Mouse (Mus musculus) neural tube, embryonic 14.5 days (tissue): ENCODE measurements around the gene Fancc. TPM values are rescaled to one million over a fixed set of nuclear protein-coding genes. Genes with fewer than 3 reads are reported as not detected.

Source experiments
- ATAC-seq: fragments of 200-750 bp; cut with Nextera tagmentation; 2 replicates; pipeline ENCODE4 v1.8.0; 2017; ENCODE audit warnings: low read depth, mild to moderate bottlenecking, moderate TSS enrichment, moderate library complexity
- H3K27ac ChIP-seq: fragments of 300-500 bp; sonication (generic); 2 replicates; pipeline ENCODE4 v1.5.1; 2014; ENCODE audit warnings: low read depth, mild to moderate bottlenecking, control low read depth, low read length, moderate library complexity, mixed read lengths
- H3K27me3 ChIP-seq: fragments of 300-500 bp; sonication (generic); 2 replicates; pipeline ENCODE4 v1.6.1; 2014; ENCODE audit warnings: low read length; ENCODE audit not compliant: control insufficient read depth, insufficient read depth
- H3K36me3 ChIP-seq: fragments of 300-500 bp; sonication (generic); 2 replicates; pipeline ENCODE4 v1.6.1; 2014; ENCODE audit warnings: low read length, mixed read lengths; ENCODE audit not compliant: control insufficient read depth, insufficient read depth
- H3K4me1 ChIP-seq: fragments of 300-500 bp; sonication (generic); 2 replicates; pipeline ENCODE4 v1.6.1; 2014; ENCODE audit warnings: low read length; ENCODE audit not compliant: control insufficient read depth, insufficient read depth
- H3K4me2 ChIP-seq: fragments of 300-500 bp; sonication (generic); 2 replicates; pipeline ENCODE4 v1.6.1; 2014; ENCODE audit warnings: mild to moderate bottlenecking, low read depth, low read length, control low read depth
- H3K4me3 ChIP-seq: fragments of 300-500 bp; sonication (generic); 2 replicates; pipeline ENCODE4 v1.5.1; 2014; ENCODE audit warnings: low read depth, low read length, control low read depth, mixed read lengths
- H3K9ac ChIP-seq: fragments of 300-500 bp; sonication (generic); replicated peaks from 2 replicates; pipeline ENCODE4 v1.6.1; 2014; ENCODE audit warnings: low read depth, mild to moderate bottlenecking, control low read depth, low read length, mixed read lengths
- H3K9me3 ChIP-seq: fragments of 300-500 bp; sonication (generic); 2 replicates; pipeline ENCODE4 v1.6.1; 2016; ENCODE audit warnings: low read length; ENCODE audit not compliant: control insufficient read depth
- WGBS: fragments of 180-500 bp; shearing (Covaris S2); extraction: QIAGEN DNeasy Blood & Tissue Kit; methylation state at CpG from one replicate; pipeline ENCODE4 v1.1.7; 2014; 5-methylcytosine and 5-hydroxymethylcytosine counted together
- polyA plus RNA-seq: library from polyadenylated mRNA; unstranded; fragments of >200 nt; fragmentation: Nextera tagmentation; extraction: Ambion mirVana; gene quantifications from 2 replicates; pipeline ENCODE4 v1.2.1, GENCODE M21; 2014

The Fancc gene
- polyA plus RNA-seq, 1 experiment from 2014 or later: 14.6 TPM

- H3K4me3 ChIP-seq: no peak overlapping the region
- no peak for ATAC-seq
- no peaks in the 10 kb centered on the region for H3K36me3 ChIP-seq
- no peak overlapping the region for H3K27ac ChIP-seq
- H3K9me3 ChIP-seq: no peaks in the 10 kb centered on the region
- peaks cover 7% of the 10 kb centered on the region; the same call in 1 of the 2 replicates for H3K4me1 ChIP-seq
- WGBS: 74% methylated on average over 8 of the region's 8 CpGs
- H3K4me2 ChIP-seq: no peak overlapping the region; the same call in 1 of the 2 replicates
- H3K27me3 ChIP-seq: no peaks in the 10 kb centered on the region
- H3K9ac ChIP-seq: no peak overlapping the region
Observed at GRCm38 (mm10) chr13:63281206-63281605, 215.9 kb downstream of the Fancc start.

- no peaks in the 10 kb centered on the region for H3K9me3 ChIP-seq
- H3K9ac ChIP-seq: no peak overlapping the region
- peaks cover 7% of the 10 kb centered on the region; the same call in 1 of the 2 replicates for H3K4me1 ChIP-seq
- no peaks in the 10 kb centered on the region for H3K27me3 ChIP-seq
- no peak overlapping the region for H3K4me2 ChIP-seq
- H3K27ac ChIP-seq: no peak overlapping the region
- H3K36me3 ChIP-seq: no peaks in the 10 kb centered on the region
- H3K4me3 ChIP-seq: no peak overlapping the region
- no peak for ATAC-seq
- WGBS: 29% methylated on average over 3 of the region's 3 CpGs
Observed at GRCm38 (mm10) chr13:63280344-63280743, 216.7 kb downstream of the Fancc start.

DNA sequence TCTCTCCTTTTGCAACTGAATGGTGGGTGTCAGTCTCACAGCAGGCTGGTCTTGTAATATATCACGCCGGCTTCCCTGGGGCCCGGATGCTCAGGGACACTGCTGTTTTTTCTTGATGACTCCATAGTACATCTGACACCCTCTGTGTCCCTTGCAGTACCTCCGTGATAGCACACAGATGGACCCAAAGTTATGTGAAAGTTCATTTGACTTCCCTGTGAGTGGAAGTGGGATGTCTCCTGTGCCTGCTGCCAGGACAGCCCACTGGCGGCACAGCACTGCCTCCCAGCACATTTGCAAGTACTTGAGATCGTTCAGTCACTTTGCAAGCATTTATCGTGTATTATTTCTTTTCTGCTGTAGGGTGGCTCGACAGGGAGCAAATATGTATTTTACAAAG lies 217.3 kb downstream of the Fancc start:
- Histone ChIP-seq H3K4me2 (peak overlapping the region; percentile 17; the same call in 1 of the 2 replicates), H3K27ac (no peak overlapping the region; the same call in 1 of the 2 replicates), H3K27me3 (no peaks in the 10 kb centered on the region), H3K36me3 (no peaks in the 10 kb centered on the region), H3K9me3 (no peaks in the 10 kb centered on the region), H3K9ac (no peak overlapping the region), H3K4me1 (peaks cover 7% of the 10 kb centered on the region; the same call in 1 of the 2 replicates), H3K4me3 (no peak overlapping the region)
- WGBS: 27% methylated on average over 8 of the region's 8 CpGs
- ATAC-seq: no peak

DNA sequence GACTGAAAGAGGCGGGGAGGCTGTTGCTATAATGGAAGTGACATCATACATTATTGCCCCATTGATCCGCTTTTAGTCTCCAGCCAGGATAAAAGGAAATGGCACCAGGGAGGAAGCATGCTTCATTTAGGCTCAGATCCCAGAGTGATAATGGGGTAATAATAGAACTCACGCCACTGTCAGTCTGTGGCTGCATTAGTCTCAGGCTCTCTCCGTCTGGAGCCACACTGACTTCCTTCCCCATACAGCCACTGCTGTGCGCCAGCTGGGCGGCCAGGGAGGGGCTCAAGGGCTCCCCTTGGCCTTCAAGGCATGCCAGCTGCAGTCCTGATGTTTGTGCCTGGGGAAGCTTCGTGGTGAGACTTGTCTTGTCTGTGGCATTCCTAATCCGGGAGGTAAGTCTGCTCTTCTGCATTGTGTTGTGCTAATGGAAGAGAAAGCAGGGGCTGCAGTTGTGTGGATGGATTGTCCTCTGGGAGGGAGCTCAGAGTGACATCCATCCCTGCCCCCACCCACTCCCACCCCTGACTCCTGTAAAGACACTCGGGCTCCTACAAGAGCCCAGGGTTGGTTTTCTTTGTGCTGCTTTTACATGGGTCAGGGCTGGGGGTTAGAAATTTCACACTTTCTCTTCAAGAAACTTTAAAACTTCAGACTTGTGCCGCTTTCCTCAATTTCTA lies 218.1 kb downstream of the Fancc start:
- H3K36me3 ChIP-seq: no peaks in the 10 kb centered on the region
- peak overlapping the region; percentile 17 for H3K4me2 ChIP-seq
- no peaks in the 10 kb centered on the region for H3K27me3 ChIP-seq
- H3K9me3 ChIP-seq: no peaks in the 10 kb centered on the region
- H3K4me1 ChIP-seq: peaks cover 7% of the 10 kb centered on the region; the same call in 1 of the 2 replicates
- H3K9ac ChIP-seq: no peak overlapping the region
- ATAC-seq: peak; percentile 80
- peak overlapping the region; percentile 41; the same call in 1 of the 2 replicates for H3K27ac ChIP-seq
- 0 out of 2 replicates have a peak overlapping the region, but pooled peaks have one; percentile 2 for H3K4me3 ChIP-seq
- 5% methylated on average over 10 of the region's 10 CpGs for WGBS

DNA sequence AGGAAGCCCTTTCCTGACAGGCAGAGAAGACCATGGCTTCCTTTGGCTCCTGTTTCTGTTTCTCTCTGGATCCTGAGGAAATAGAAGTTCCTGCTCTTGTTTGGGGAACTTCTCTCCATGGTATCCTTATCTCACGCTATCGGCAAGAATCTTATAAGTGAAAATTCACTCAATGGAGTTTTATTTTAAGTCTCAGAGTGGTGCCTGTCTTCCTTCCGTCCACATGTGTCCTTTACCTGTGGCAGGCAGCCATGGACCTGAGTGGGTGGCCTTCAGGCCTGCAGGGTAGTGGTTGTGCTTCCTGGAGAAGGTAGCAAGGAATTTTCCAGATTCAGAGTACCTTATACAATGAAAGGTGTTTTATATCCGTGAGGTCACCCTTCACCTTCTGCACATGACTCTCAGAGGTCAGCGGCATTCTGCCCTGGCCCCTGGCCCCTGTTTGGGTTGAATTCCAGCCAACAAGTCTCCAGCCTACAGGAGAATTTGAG lies 218.9 kb downstream of the Fancc start:
- H3K4me2 ChIP-seq: peak overlapping the region; percentile 17; the same call in 1 of the 2 replicates
- H3K4me3 ChIP-seq: no peak overlapping the region
- WGBS: 38% methylated on average over 5 of the region's 5 CpGs
- no peaks in the 10 kb centered on the region for H3K27me3 ChIP-seq
- no peak for ATAC-seq
- H3K36me3 ChIP-seq: no peaks in the 10 kb centered on the region
- H3K9ac ChIP-seq: no peak overlapping the region
- H3K4me1 ChIP-seq: peaks cover 7% of the 10 kb centered on the region; the same call in 1 of the 2 replicates
- peak overlapping the region; percentile 58; the same call in 1 of the 2 replicates for H3K27ac ChIP-seq
- H3K9me3 ChIP-seq: no peaks in the 10 kb centered on the region

DNA sequence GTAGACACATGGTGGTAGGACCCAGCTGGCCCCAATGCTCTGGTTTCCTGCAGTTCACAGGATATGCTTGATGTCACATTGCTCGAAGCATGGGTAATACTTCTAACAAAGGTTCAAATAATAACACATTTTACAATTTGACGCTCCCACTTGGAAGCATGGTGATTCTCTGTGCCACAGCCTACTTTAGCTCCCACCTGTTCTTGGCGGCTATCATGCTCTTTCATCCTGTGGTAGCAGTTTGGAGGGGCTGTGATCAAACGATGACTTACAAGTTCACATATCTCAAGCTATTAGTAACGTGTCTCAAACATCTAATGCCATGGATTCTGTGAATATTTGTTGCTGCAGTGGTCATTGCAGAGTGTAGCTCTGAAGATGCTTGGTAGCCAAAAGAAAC lies 219.8 kb downstream of the Fancc start:
- H3K27ac ChIP-seq: no peak overlapping the region
- H3K9ac ChIP-seq: no peak overlapping the region

GRCm38 (mm10) chr13:63276389-63276788 lies 220.7 kb downstream of the Fancc start:
- Histone ChIP-seq H3K9me3 (no peaks in the 10 kb centered on the region), H3K27ac (no peak overlapping the region; the same call in 1 of the 2 replicates), H3K9ac (no peak overlapping the region), H3K36me3 (no peaks in the 10 kb centered on the region), H3K4me1 (peaks cover 7% of the 10 kb centered on the region; the same call in 1 of the 2 replicates), H3K4me3 (no peak overlapping the region), H3K27me3 (no peaks in the 10 kb centered on the region), H3K4me2 (peak overlapping the region; percentile 3; the same call in 1 of the 2 replicates)
- 91% methylated on average over 4 of the region's 4 CpGs for WGBS
- ATAC-seq: no peak

More for the DNA sequence above, 219.8 kb downstream of the Fancc start:
- Histone ChIP-seq H3K4me2 (peak overlapping the region; percentile 17; the same call in 1 of the 2 replicates), H3K4me3 (no peak overlapping the region), H3K36me3 (no peaks in the 10 kb centered on the region), H3K27me3 (no peaks in the 10 kb centered on the region), H3K4me1 (peaks cover 7% of the 10 kb centered on the region; the same call in 1 of the 2 replicates), H3K9me3 (no peaks in the 10 kb centered on the region)
- no peak for ATAC-seq
- 75% methylated on average over 5 of the region's 5 CpGs for WGBS

DNA sequence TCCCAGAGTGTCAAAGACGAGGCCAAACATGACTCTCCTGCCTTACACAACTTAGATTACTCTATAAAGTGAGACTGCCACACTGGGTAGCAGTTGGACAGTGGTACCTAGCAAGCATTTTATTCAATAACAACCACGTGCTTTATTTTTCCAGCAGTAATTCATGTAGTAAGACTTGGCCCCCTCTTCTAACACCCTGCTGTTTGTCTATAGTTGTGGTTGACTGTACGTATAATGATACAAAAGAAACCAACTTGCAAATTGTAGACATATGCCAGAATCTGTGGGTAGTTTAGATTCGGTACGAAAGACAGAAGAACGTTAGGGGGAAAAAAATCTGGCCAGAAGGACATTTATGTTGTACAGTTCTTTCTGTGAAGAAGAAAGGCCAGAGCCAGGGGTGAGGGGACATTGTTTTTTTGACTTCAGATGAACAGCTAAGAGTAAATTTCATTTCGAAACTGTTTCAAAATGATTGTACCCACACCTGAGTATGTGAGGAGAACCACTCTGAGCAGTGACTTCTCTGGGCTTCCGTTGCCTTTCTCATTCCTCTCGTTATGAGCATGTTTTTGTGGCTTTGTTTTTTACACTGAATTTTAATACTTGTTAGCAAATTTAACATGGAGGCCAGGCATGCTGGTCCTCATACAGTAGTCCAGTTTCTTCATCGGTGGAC lies 222.5 kb downstream of the Fancc start:
- Histone ChIP-seq H3K9ac (no peak overlapping the region), H3K36me3 (no peaks in the 10 kb centered on the region), H3K27ac (no peak overlapping the region), H3K9me3 (no peaks in the 10 kb centered on the region), H3K4me1 (peaks cover 7% of the 10 kb centered on the region; the same call in 1 of the 2 replicates), H3K4me3 (peak overlapping the region; percentile 3; the same call in 1 of the 2 replicates), H3K27me3 (no peaks in the 10 kb centered on the region), H3K4me2 (peak overlapping the region; percentile 30; the same call in 1 of the 2 replicates)
- 69% methylated on average over 10 of the region's 10 CpGs for WGBS
- no peak for ATAC-seq
